Mouse (Mus musculus) adrenal gland, adult (tissue): ENCODE data around the gene Atg2b.

Experiments
- DNase-seq, 2 experiments: peaks; one replicate each; pipeline ENCODE4 v3.0.0; 2022 to 2023; ENCODE audit warnings: low spot score in 1 of 2; ENCODE audit not compliant: inconsistent age in 2 of 2

Atg2b gene

GRCm38 (mm10) chr12:105598503-105598902 lies 86.5 kb downstream of the Atg2b start:
- DNase-seq = no peak

- DNase-seq = no peak
Measured at GRCm38 (mm10) chr12:105597135-105597534, 87.9 kb downstream of the Atg2b start.

- no peak for DNase-seq
Measured at GRCm38 (mm10) chr12:105593471-105593870, 91.5 kb downstream of the Atg2b start.

- no peak for DNase-seq
Measured at GRCm38 (mm10) chr12:105592361-105592761, 92.7 kb downstream of the Atg2b start.

- DNase-seq = no peak
Measured at GRCm38 (mm10) chr12:105590786-105591185, 94.2 kb downstream of the Atg2b start.

- DNase-seq = peak; percentile 25 to 68
Measured at GRCm38 (mm10) chr12:105587526-105587925, 97.5 kb downstream of the Atg2b start.

GRCm38 (mm10) chr12:105584851-105585250 lies 100.2 kb downstream of the Atg2b start:
- DNase-seq = peak; percentile 85 to 92

- no peak for DNase-seq
Measured at GRCm38 (mm10) chr12:105583484-105583883, 101.5 kb downstream of the Atg2b start.

- no peak for DNase-seq
Measured at GRCm38 (mm10) chr12:105582486-105582885, 102.5 kb downstream of the Atg2b start.

GRCm38 (mm10) chr12:105580490-105580889 lies 104.5 kb downstream of the Atg2b start:
- no peak for DNase-seq

GRCm38 (mm10) chr12:105574356-105574755 lies 110.7 kb downstream of the Atg2b start:
- no peak for DNase-seq

- no peak for DNase-seq
Measured at GRCm38 (mm10) chr12:105572622-105573021, 112.4 kb downstream of the Atg2b start.

- no peak for DNase-seq
Measured at GRCm38 (mm10) chr12:105571867-105572266, 113.1 kb downstream of the Atg2b start.
